Mouse (Mus musculus) G1E-ER4 (cell line): ENCODE measurements around the gene Ddx39. TPM values are rescaled to one million over a fixed set of nuclear protein-coding genes. Genes with fewer than 3 reads are reported as not detected.

Experiments used
- GATA1 ChIP-seq: IDR thresholded peaks from one replicate; pipeline ENCODE4 v1.8.0; 2012; ENCODE audit warnings: low read length, inconsistent platforms
- polyA plus RNA-seq: library from polyadenylated mRNA; stranded (reverse); fragments of >175 nt; gene quantifications from 2 replicates; pipeline ENCODE4 v1.2.3, GENCODE M21; 2012

Gene Ddx39
- polyA plus RNA-seq, 1 experiment: 78.7 TPM

GRCm38 (mm10) chr8:83723447-83724083, 8.6 kb downstream of the Ddx39 start:
- no peak for TF ChIP-seq GATA1

GRCm38 (mm10) chr8:83724697-83725482, 9.9 kb downstream of the Ddx39 start:
- TF ChIP-seq GATA1: no peak

DNA sequence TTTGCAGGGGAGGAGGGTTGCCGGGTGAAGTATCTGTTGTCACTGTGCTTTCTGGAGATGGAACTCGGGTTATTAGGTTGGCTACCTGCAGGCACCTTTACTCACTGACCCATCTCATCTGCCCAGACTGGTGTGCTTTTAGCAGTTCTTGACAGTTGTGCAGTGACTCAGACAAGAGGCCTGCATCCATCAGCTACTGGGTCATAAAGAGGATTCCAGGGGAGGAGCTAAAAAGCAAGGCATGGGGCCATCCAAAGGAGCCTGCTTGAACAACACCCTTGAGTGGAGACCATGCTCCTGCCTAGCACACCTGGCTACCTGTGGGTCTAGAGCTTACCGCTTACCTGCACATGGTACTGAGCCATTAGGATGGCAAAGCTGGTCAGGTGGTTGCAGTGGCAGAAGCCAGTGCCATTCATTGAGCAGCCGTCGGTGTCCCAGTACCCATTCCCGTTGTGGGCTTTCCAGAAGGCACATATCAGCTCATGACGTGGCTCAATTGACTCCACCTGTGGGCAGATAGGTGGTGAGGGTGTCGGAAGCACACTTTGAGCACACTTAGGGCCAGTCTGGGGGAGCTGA, 10.6 kb downstream of the Ddx39 start:
- TF ChIP-seq GATA1: no peak

DNA sequence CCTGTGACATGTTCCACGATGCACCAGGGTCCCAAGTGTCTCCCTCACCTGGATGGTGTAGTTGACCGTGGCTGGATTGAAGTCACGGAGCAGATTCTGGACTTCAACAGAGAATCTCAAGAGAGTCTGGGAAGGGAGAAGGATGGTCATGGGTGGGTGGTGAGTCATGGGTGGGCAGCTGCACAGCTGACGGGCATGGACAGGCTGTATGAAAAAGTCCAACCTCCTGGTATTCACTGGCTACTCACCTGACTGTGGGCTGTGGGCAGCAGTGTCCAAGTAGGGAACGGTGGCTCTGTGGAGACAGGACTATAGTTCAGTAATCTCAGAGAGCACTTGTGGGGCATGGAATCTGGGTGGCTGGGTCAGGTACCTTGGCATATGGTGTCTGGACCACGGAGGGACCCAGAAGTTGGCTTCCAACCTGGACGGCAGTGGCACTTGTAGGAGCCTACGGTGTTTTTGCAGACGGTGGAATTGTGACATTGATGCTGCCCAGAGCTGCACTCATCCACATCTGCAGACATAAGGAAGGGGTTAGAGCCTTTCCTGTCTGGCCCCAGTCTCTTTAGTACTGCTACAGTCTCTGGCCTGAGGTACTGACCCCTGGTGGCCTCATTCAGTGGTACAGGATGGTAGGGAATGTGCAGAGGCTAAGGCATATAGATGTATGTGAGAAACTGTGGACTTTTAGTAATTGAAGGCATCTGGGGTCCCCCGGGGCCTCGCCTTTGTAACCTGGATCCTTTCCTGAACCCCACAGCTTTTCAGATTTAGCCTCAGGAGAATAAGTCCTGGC, 14.2 kb downstream of the Ddx39 start:
- no peak for TF ChIP-seq GATA1

DNA sequence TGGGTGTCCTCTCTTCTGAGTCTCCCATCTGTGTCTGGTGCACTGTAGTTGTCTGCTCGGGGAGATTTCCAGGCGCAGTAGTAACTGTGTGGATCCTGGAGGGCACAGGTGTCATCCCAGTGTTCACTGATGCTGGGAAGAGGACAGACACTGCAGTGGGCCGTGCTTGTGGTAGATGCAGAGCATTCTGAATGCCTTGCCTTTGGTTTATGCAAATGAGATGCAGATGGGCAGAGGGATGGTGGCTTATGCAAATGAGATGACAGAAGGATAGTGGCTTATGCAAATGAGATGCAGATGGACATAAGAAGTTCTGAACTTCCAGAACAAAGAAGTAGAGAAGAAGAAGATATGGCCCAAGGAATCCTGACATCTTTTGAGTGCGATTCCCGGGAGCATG, 16.9 kb downstream of the Ddx39 start:
- TF ChIP-seq GATA1: no peak

- no peak for TF ChIP-seq GATA1
These were observed 17.9 kb downstream of the Ddx39 start for GRCm38 (mm10) chr8:83732919-83733318.

DNA sequence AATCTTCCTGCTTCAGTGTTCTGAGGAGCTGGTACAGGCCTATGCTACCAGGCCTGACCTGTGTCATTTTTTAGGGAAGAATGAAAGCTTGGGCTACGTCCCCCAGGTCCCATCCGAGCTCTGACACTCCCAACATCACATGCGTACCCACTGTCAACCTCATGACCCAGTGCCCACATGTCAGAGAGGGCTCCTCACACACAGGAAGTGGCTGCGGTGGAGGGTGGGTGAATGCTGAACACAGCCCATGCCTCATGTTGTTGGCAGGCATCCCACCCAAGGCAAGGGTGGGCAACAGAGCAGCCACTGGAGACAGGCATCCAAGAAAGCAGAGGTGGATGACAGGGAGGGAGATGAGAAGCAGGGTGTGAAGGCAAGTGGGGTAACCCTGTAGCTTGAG, 21.7 kb downstream of the Ddx39 start:
- TF ChIP-seq GATA1: no peak

DNA sequence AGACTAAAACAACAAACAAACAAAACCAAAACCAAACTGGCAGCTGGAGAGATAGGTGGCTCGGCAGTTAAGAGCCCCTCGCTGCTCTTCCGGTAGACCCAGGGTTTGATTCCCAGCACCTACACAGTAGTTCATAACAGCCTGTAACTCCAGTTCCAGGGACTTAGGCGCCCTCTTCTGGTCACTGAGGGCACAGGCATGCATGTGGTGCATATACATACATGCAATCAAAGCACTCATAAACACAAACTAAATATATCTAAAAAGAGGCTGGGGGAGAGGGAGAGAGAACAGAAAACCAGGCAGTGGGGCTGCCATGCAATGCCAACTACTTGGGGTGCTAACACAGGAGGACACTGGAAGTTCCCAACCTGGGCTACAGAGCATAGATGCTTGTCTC, 22.4 kb downstream of the Ddx39 start:
- no peak for TF ChIP-seq GATA1

DNA sequence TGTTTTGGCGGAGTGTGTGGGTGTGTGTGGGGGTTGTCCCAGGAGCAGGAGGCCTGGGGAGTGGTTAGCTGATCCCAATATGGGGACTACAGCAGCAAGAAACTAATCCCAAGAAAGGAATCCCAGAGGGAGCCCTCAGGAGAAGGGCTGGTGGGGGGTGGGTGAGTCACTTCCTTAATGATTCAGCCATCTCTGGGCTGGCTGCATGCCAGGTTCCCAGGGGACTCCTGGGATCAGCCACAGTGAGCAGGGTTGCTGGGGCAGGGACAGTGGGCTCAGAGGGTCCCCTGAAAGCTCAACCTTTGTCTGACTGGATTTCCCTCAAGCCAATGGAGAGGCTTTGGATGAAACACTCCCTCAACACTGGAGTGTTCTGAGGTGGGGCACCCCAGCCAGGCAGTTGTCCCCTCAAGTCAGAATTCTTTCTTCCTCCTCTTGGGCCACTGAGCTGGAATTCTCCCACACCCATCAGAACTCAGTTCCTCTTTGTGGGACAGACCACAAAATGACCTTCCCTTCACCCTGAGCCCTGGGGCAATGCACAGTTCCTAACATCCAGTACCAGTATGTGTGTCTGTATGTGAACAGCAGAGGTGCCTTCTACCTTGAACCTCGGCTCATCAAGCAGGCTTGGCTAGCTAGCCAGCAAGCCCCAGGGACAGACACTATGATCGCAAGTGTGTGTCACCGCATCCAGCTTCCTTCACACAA, 23.0 kb downstream of the Ddx39 start:
- no peak for TF ChIP-seq GATA1

- TF ChIP-seq GATA1: no peak
These were observed 24.2 kb downstream of the Ddx39 start for GRCm38 (mm10) chr8:83738949-83739710.

DNA sequence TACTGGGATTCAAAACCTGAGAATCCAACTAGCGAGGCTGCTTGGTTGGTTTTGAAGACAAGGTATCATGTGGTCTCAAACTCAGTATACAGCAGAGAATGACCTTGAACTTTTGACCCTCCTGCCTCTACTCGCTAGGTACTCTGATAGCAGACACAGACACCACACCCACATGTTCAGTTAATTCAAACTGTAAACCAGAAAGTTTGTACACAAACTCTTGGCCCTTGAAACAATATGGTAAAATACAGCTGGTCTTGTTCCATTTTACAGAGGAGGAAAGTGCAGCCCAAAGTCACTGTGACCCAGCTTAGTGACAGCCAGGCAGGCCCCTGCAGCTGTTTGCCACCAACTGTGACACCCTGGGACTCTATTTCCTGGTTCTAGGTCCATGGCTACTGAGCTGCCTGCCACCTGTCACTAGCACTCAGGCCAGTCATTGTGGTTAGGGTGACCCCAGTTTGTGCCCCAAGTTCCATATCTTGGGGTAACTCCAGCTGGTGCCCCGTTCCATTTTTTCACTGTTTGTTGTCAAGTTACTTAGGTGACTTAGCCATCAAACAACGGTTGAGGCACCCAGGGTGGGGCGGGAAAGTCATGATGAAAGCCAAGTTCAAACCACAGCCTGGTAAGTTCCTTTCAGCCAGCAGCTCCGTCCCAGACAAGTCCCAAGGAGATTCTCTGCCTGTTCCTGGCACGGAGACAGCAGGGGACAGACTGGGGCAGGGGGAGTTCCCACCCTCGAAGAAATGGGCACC, 24.9 kb downstream of the Ddx39 start:
- TF ChIP-seq GATA1: no peak

GRCm38 (mm10) chr8:83740586-83740975, 25.6 kb downstream of the Ddx39 start:
- no peak for TF ChIP-seq GATA1

DNA sequence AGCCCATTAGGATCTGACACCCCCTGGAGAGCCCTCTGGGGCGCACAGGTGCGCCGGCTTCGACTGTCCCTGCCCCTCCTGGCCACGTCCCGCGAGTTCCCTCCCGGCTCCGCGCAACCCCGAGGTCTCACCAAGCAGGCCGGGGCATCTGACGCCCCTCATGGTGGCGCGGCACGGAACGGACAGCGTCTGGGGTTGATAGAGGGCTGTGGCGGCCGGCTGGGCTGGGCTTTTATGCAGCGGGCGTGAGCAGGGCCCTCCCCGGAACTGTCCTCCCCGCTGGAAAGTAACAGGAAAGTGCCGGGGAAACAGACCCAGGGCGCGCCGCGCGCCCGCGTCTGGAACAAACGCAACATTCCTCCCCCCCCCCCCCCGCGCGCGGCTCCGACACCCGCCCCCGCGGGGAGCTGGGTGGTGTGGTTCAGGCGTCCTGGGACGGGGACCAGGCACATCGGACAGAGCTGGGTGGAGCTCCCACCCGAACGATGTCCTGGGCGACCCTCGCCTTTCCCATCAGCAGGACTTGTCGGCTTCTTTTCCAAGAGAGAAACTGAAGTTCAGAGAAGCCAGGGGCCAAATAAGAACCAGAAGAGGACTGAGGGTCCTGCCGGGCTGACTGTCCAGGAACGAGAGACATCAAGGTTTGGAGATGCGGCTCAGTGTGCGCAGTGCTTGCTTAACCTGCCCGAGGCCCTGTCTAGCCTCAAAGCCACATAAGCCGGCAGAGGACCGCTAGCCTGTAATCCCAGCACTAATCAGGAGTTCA, 26.2 kb downstream of the Ddx39 start, which contains the start of gene Adgre5:
Adgre5 (minus strand) TSS at position 351 of the 766 bp plus-strand sequence.
- TF ChIP-seq GATA1: no peak
